Mouse (Mus musculus) forebrain, postnatal 0 days (tissue): Measurements from ENCODE around the gene Lcp1. TPM values are rescaled to one million over a fixed set of nuclear protein-coding genes. Genes with fewer than 3 reads are reported as not detected.

ENCODE experiments used
- ATAC-seq: fragments of 200-750 bp; cut with Nextera tagmentation; 2 replicates; pipeline ENCODE4 v1.8.0; 2017; ENCODE audit warnings: mild to moderate bottlenecking, moderate library complexity
- DNase-seq: peaks from one replicate; pipeline ENCODE4 v3.0.0-alpha.2; 2015
- H3K27ac ChIP-seq: fragments of 300-500 bp; sonication (generic); 2 replicates; pipeline ENCODE4 v1.5.1; 2014; ENCODE audit warnings: low read depth, mild to moderate bottlenecking, antibody characterized with exemption, low read length, moderate library complexity, mixed read lengths
- H3K27me3 ChIP-seq: fragments of 300-500 bp; sonication (generic); 2 replicates; pipeline ENCODE4 v1.6.1; 2014; ENCODE audit warnings: mild to moderate bottlenecking, low read length, mixed read lengths; ENCODE audit not compliant: insufficient read depth
- H3K36me3 ChIP-seq: fragments of 300-500 bp; sonication (generic); 2 replicates; pipeline ENCODE4 v1.6.1; 2014; ENCODE audit warnings: mild to moderate bottlenecking, moderate library complexity; ENCODE audit not compliant: insufficient read depth
- H3K4me1 ChIP-seq: fragments of 300-500 bp; sonication (generic); 2 replicates; pipeline ENCODE4 v1.6.1; 2014; ENCODE audit warnings: antibody characterized with exemption; ENCODE audit not compliant: insufficient read depth
- H3K4me2 ChIP-seq: fragments of 300-500 bp; sonication (generic); 2 replicates; pipeline ENCODE4 v1.6.1; 2014; ENCODE audit warnings: low read depth, mild to moderate bottlenecking, moderate library complexity
- H3K4me3 ChIP-seq: fragments of 300-500 bp; sonication (generic); 2 replicates; pipeline ENCODE4 v1.5.1; 2014; ENCODE audit warnings: low read depth, low read length, mixed read lengths
- H3K9ac ChIP-seq: fragments of 300-500 bp; sonication (generic); 2 replicates; pipeline ENCODE4 v1.6.1; 2014; ENCODE audit warnings: mild to moderate bottlenecking
- H3K9me3 ChIP-seq: fragments of 300-500 bp; sonication (generic); 2 replicates; pipeline ENCODE4 v1.6.1; 2016; ENCODE audit warnings: low read length
- CTCF ChIP-seq: sonication (generic); IDR thresholded peaks from 2 replicates; pipeline ENCODE4 v1.5.1; 2016; ENCODE audit warnings: antibody characterized with exemption, control low read depth, low read depth
- WGBS: fragments of 180-500 bp; shearing (Covaris S2); extraction: QIAGEN DNeasy Blood & Tissue Kit; methylation state at CpG from one replicate; pipeline ENCODE4 v1.1.7; 2014; 5-methylcytosine and 5-hydroxymethylcytosine counted together
- polyA plus RNA-seq: library from polyadenylated mRNA; unstranded; fragments of >200 nt; fragmentation: Nextera tagmentation; extraction: Ambion mirVana; gene quantifications from 2 replicates; pipeline ENCODE4 v1.2.1, GENCODE M21; 2015
- total RNA-seq: library from RNA; depleted of rRNA; stranded (reverse); fragments of >200 nt; gene quantifications from 2 replicates; pipeline ENCODE4 v1.2.3, GENCODE M21; 2014

Lcp1 gene
- total and polyA plus RNA-seq, 2 experiments from 2014 or later: 7.4 to 7.5 TPM

DNA sequence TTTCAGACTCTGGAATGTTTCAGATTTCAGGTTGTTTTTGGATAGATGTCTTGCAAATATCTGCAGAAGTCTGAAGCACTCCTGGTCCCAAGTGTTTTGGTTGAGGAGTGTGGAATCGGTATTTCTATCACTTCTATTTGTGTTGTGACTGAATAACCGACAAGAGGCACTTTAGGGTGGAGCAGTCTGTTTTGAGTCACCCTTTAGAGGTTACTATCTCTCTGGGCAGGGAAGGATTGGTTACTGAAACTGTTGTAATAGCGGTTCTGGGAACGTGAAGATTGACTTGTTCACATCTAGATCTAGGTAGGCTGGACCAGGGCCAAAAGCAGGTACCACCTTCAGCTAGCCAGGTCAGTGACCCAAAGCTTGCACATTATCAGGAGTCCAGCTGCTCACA, 51.5 kb downstream of the Lcp1 start:
- H3K9me3 ChIP-seq: no peaks in the 10 kb centered on the region
- WGBS: 82% methylated on average over 4 of the region's 4 CpGs
- TF ChIP-seq CTCF: no peak
- H3K4me3 ChIP-seq: no peak overlapping the region
- H3K4me1 ChIP-seq: no peaks in the 10 kb centered on the region
- DNase-seq (no peak), ATAC-seq (no peak)
- H3K4me2 ChIP-seq: no peak overlapping the region
- H3K36me3 ChIP-seq: no peaks in the 10 kb centered on the region
- no peaks in the 10 kb centered on the region for H3K27me3 ChIP-seq
- H3K9ac ChIP-seq: no peak overlapping the region
- no peak overlapping the region for H3K27ac ChIP-seq

GRCm38 (mm10) chr14:75182831-75183230, 51.9 kb downstream of the Lcp1 start:
- no peak overlapping the region for H3K4me2 ChIP-seq
- no peak overlapping the region for H3K4me3 ChIP-seq
- H3K36me3 ChIP-seq: no peaks in the 10 kb centered on the region
- H3K27ac ChIP-seq: no peak overlapping the region
- WGBS: 87% methylated on average over 5 of the region's 5 CpGs
- no peak for DNase-seq
- no peaks in the 10 kb centered on the region for H3K27me3 ChIP-seq
- no peak for TF ChIP-seq CTCF
- H3K4me1 ChIP-seq: no peaks in the 10 kb centered on the region
- H3K9ac ChIP-seq: no peak overlapping the region
- no peak for ATAC-seq
- H3K9me3 ChIP-seq: no peaks in the 10 kb centered on the region

- ATAC-seq: no peak
- Histone ChIP-seq H3K9me3 (no peaks in the 10 kb centered on the region), H3K4me1 (no peaks in the 10 kb centered on the region), H3K9ac (no peak overlapping the region), H3K27ac (no peak overlapping the region), H3K27me3 (no peaks in the 10 kb centered on the region), H3K4me2 (no peak overlapping the region), H3K36me3 (no peaks in the 10 kb centered on the region), H3K4me3 (no peak overlapping the region)
- DNase-seq: no peak
- WGBS: 87% methylated on average over 4 of the region's 4 CpGs
- no peak for TF ChIP-seq CTCF
Measured at GRCm38 (mm10) chr14:75184069-75184790, 53.3 kb downstream of the Lcp1 start.

- Histone ChIP-seq H3K27ac (no peak overlapping the region), H3K36me3 (no peaks in the 10 kb centered on the region), H3K4me3 (no peak overlapping the region), H3K9ac (no peak overlapping the region), H3K4me1 (no peaks in the 10 kb centered on the region), H3K4me2 (no peak overlapping the region), H3K27me3 (no peaks in the 10 kb centered on the region), H3K9me3 (no peaks in the 10 kb centered on the region)
- WGBS: 79% methylated on average over 5 of the region's 5 CpGs
- no peak for DNase-seq
- no peak for ATAC-seq
- no peak for TF ChIP-seq CTCF
Measured at GRCm38 (mm10) chr14:75185796-75186594, 55.1 kb downstream of the Lcp1 start.

GRCm38 (mm10) chr14:75186858-75187415, 56.0 kb downstream of the Lcp1 start:
- H3K27ac ChIP-seq: no peak overlapping the region
- no peaks in the 10 kb centered on the region for H3K4me1 ChIP-seq
- ATAC-seq: no peak
- TF ChIP-seq CTCF: no peak
- no peak overlapping the region for H3K9ac ChIP-seq
- no peaks in the 10 kb centered on the region for H3K36me3 ChIP-seq
- DNase-seq: no peak
- no peaks in the 10 kb centered on the region for H3K9me3 ChIP-seq
- WGBS: 91% methylated on average over 8 of the region's 8 CpGs
- H3K4me3 ChIP-seq: no peak overlapping the region
- H3K4me2 ChIP-seq: no peak overlapping the region
- H3K27me3 ChIP-seq: no peaks in the 10 kb centered on the region

GRCm38 (mm10) chr14:75188521-75188920, 57.6 kb downstream of the Lcp1 start:
- no peak overlapping the region for H3K27ac ChIP-seq
- no peaks in the 10 kb centered on the region for H3K4me1 ChIP-seq
- WGBS: 66% methylated on average over 6 of the region's 6 CpGs
- no peak overlapping the region for H3K4me2 ChIP-seq
- peak; percentile 53 for TF ChIP-seq CTCF
- no peak overlapping the region for H3K4me3 ChIP-seq
- H3K36me3 ChIP-seq: no peaks in the 10 kb centered on the region
- DNase-seq (no peak), ATAC-seq (no peak)
- no peak overlapping the region for H3K9ac ChIP-seq
- H3K27me3 ChIP-seq: no peaks in the 10 kb centered on the region
- no peaks in the 10 kb centered on the region for H3K9me3 ChIP-seq

DNA sequence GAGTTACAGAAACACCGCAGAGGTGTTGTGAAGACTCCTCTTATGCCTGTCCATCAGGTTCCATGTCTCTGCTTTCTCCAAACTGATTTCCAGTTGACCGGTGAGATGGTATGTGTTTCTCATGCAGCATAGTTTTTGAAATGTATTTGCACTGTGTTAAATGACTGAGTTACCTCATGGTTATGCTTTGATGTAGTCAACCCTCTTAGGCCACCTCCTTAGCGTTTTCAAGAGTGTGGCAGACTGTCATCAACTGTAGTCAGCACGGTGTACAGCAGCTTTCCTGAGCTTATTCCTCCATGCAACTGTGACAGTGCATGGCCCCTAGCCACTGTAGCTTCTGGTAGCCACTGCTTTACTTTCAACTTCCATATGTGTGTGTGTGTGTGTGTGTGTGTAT, 58.1 kb downstream of the Lcp1 start:
- 95% methylated on average over 4 of the region's 4 CpGs for WGBS
- Histone ChIP-seq H3K4me2 (no peak overlapping the region), H3K4me1 (no peaks in the 10 kb centered on the region), H3K4me3 (no peak overlapping the region), H3K9me3 (no peaks in the 10 kb centered on the region), H3K27ac (no peak overlapping the region), H3K9ac (no peak overlapping the region), H3K36me3 (no peaks in the 10 kb centered on the region), H3K27me3 (no peaks in the 10 kb centered on the region)
- ATAC-seq (no peak), DNase-seq (no peak)
- no peak for TF ChIP-seq CTCF
